Mouse (Mus musculus): ENCODE measurements around the gene Olfr1105.

Gene Olfr1105

GRCm38 (mm10) chr2:87036431-87036830 is at the start of gene Olfr1105:
Gene Olfr1105 (minus strand): TSS chr2:87036531.
- in situ Hi-C loops (cut with MboI; ENCODE audit: low pct_unique_long_range_greater_than_20kb in 1 of 2, low sequenced_read_pairs in 2 of 2, unreplicated experiment in 1 of 2) = no loop called here

- in situ Hi-C loops (cut with MboI; ENCODE audit: low pct_unique_long_range_greater_than_20kb in 1 of 2, low sequenced_read_pairs in 2 of 2, unreplicated experiment in 1 of 2) = no loop called here
Measured at GRCm38 (mm10) chr2:87075717-87076116, 39.4 kb upstream of the Olfr1105 start, which contains the start of gene Olfr1107. Gene Olfr1107 (minus strand): TSS chr2:87075817.

GRCm38 (mm10) chr2:87052173-87052572 is 15.8 kb upstream of the Olfr1105 start, which contains the start of gene Olfr1106:
Gene Olfr1106 (minus strand): TSS chr2:87052273.
- in situ Hi-C loops (cut with MboI; ENCODE audit: low pct_unique_long_range_greater_than_20kb in 1 of 2, low sequenced_read_pairs in 2 of 2, unreplicated experiment in 1 of 2) = no loop called here

- in situ Hi-C loops (cut with MboI; ENCODE audit: low pct_unique_long_range_greater_than_20kb in 1 of 2, low sequenced_read_pairs in 2 of 2, unreplicated experiment in 1 of 2) = no loop called here
Measured at GRCm38 (mm10) chr2:87026980-87027379, 9.4 kb downstream of the Olfr1105 start, which contains the start of gene Olfr1104. Gene Olfr1104 (minus strand): TSS chr2:87027080.

GRCm38 (mm10) chr2:86998098-86998497 is 38.2 kb downstream of the Olfr1105 start, which contains the start of gene Olfr1102:
Gene Olfr1102 (plus strand): TSS chr2:86998398.
- in situ Hi-C loops (cut with MboI; ENCODE audit: low pct_unique_long_range_greater_than_20kb in 1 of 2, low sequenced_read_pairs in 2 of 2, unreplicated experiment in 1 of 2) = no loop called here

- in situ Hi-C loops (cut with MboI; ENCODE audit: low pct_unique_long_range_greater_than_20kb in 1 of 2, low sequenced_read_pairs in 2 of 2, unreplicated experiment in 1 of 2) = no loop called here
Measured at GRCm38 (mm10) chr2:86991121-86991520, 45.2 kb downstream of the Olfr1105 start, which contains the start of gene Olfr1101. Gene Olfr1101 (minus strand): TSS chr2:86991221.
